Mouse (Mus musculus): Measurements from ENCODE around the gene Scgb1b30.

- no peak for TF ChIP-seq CTCF (IDR thresholded peaks at IDR 0.05; ENCODE audit: borderline replicate concordance, control insufficient read depth, extremely low read depth, insufficient read depth, low read length, poor library complexity)
- no peak for TF ChIP-seq POLR2A (IDR thresholded peaks at IDR 0.05; ENCODE audit: control insufficient read depth, extremely low read depth, insufficient read depth, low read length, poor library complexity)
These were observed 44.3 kb downstream of the Scgb1b30 start for GRCm38 (mm10) chr7:34139493-34139892.

All from thymus, adult 2 months (tissue).